Mouse (Mus musculus) hindbrain, embryonic 12.5 days (tissue): ENCODE data around the gene Cx3cr1. TPM values are rescaled to one million over a fixed set of nuclear protein-coding genes. Genes with fewer than 3 reads are reported as not detected.

Experiments
- ATAC-seq: fragments of 200-750 bp; cut with Nextera tagmentation; 2 replicates; pipeline ENCODE4 v1.8.0; 2017; ENCODE audit warnings: moderate TSS enrichment; ENCODE audit not compliant: low FRiP score
- H3K27ac ChIP-seq: fragments of 300-500 bp; sonication (generic); 2 replicates; pipeline ENCODE4 v1.5.1; 2016; ENCODE audit warnings: mild to moderate bottlenecking
- H3K27me3 ChIP-seq: fragments of 300-500 bp; sonication (generic); 2 replicates; pipeline ENCODE4 v1.6.1; 2016; ENCODE audit warnings: mild to moderate bottlenecking
- H3K36me3 ChIP-seq: fragments of 300-500 bp; sonication (generic); 2 replicates; pipeline ENCODE4 v1.6.1; 2016; ENCODE audit warnings: mild to moderate bottlenecking
- H3K4me1 ChIP-seq: fragments of 300-500 bp; sonication (generic); 2 replicates; pipeline ENCODE4 v1.6.1; 2016
- H3K4me2 ChIP-seq: fragments of 300-500 bp; sonication (generic); replicated peaks from 2 replicates; pipeline ENCODE4 v1.6.1; 2016; ENCODE audit warnings: mild to moderate bottlenecking
- H3K4me3 ChIP-seq: fragments of 300-500 bp; sonication (generic); 2 replicates; pipeline ENCODE4 v1.5.1; 2016; ENCODE audit warnings: mild to moderate bottlenecking
- H3K9ac ChIP-seq: fragments of 300-500 bp; sonication (generic); 2 replicates; pipeline ENCODE4 v1.6.1; 2016; ENCODE audit warnings: mild to moderate bottlenecking, moderate library complexity
- H3K9me3 ChIP-seq: fragments of 300-500 bp; sonication (generic); replicated peaks from 2 replicates; pipeline ENCODE4 v1.6.1; 2016; ENCODE audit warnings: mild to moderate bottlenecking
- WGBS: fragments of 180-500 bp; shearing (Covaris S2); methylation state at CpG from one replicate; pipeline ENCODE4 v1.1.7; 2016; 5-methylcytosine and 5-hydroxymethylcytosine counted together
- polyA plus RNA-seq: library from polyadenylated mRNA; unstranded; fragments of >200 nt; fragmentation: Nextera tagmentation; extraction: Ambion mirVana; gene quantifications from 2 replicates; pipeline ENCODE4 v1.2.1, GENCODE M21; 2016

Cx3cr1 gene
- polyA plus RNA-seq, 1 experiment from 2014 or later, result 7.5 TPM

GRCm38 (mm10) chr9:120002893-120003292 lies 66.8 kb downstream of the Cx3cr1 start:
- Histone ChIP-seq H3K9me3 (no peaks in the 10 kb centered on the region), H3K27me3 (peaks cover 7% of the 10 kb centered on the region; the same call in 1 of the 2 replicates), H3K9ac (no peak overlapping the region), H3K4me2 (no peak overlapping the region), H3K27ac (no peak overlapping the region), H3K36me3 (no peaks in the 10 kb centered on the region), H3K4me1 (peaks cover 8% of the 10 kb centered on the region; the same call in 1 of the 2 replicates), H3K4me3 (no peak overlapping the region)
- no peak for ATAC-seq
- WGBS, result 76% methylated on average over 5 of the region's 5 CpGs

DNA sequence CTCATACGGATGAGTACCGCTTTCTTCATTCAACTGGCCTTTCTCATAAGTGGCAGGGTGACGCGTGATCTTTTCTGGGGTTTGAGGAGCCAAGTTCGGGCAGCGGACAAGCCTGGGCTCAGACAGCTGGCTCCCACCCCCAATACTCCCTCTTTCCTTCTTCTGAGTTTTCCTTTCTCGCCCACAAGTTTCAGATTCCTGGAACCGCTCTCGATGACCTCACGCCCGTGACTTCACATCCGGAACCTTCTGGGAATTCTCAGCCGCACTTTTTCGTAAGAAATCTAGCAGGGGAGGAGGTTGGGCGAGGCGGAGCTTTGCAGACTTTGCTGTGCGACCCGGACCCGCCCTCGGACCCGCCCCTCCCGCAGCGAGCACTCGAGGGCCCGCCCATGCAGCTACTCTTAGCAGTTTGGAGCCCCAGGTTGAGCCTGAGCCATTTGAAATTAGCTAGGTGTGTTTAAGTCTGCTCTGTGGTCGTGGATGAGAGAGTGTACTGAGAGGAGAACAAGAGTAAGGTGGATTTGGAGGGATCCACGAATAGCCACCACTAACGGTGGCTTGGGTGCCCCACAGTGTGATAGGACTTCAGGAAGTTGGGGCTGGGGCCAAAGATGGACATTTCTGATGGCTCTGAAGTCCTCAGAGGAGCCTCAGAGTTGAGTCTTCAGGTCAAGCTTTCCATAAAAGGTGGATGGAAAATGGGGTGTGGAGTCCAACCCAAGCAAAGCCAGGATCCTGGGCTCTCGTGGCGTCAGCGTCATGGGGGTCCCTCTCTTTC lies 67.5 kb downstream of the Cx3cr1 start:
- peak; percentile 66; the same call in 1 of the 2 replicates for ATAC-seq
- 10% methylated on average over 31 of the region's 31 CpGs for WGBS
- peaks cover 7% of the 10 kb centered on the region; the same call in 1 of the 2 replicates for H3K27me3 ChIP-seq
- H3K9me3 ChIP-seq, result no peaks in the 10 kb centered on the region
- peaks cover 8% of the 10 kb centered on the region; the same call in 1 of the 2 replicates for H3K4me1 ChIP-seq
- H3K4me3 ChIP-seq, result peak overlapping the region; percentile 27
- H3K9ac ChIP-seq, result peak overlapping the region; percentile 49
- no peaks in the 10 kb centered on the region for H3K36me3 ChIP-seq
- peak overlapping the region; percentile 55 for H3K4me2 ChIP-seq
- no peak overlapping the region for H3K27ac ChIP-seq

DNA sequence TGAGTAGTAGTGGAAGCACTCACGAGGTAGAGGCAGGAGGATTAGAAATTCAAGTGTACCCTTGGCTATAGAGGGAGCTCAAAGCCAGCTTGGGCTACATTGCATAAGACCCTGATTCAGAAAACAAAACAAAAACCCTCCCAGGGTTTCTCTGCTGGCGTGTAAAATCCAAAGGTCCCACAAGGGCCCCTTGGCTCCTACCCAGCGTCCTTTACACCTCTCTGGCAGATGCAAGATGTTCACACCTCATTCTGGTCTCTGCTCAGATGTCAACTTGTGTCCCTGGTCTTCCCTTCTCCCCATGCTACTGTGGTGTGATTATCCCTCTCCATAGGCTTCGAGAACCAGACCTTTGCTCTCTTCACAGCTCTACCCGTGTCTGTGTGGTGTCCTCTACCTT lies 68.9 kb downstream of the Cx3cr1 start:
- Histone ChIP-seq H3K9ac (no peak overlapping the region), H3K4me1 (peaks cover 8% of the 10 kb centered on the region; the same call in 1 of the 2 replicates), H3K27ac (no peak overlapping the region), H3K4me3 (no peak overlapping the region), H3K27me3 (peaks cover 7% of the 10 kb centered on the region; the same call in 1 of the 2 replicates), H3K36me3 (no peaks in the 10 kb centered on the region), H3K4me2 (no peak overlapping the region), H3K9me3 (no peaks in the 10 kb centered on the region)
- ATAC-seq, result no peak
- 80% methylated on average over 5 of the region's 5 CpGs for WGBS

- Histone ChIP-seq H3K4me1 (peaks cover 8% of the 10 kb centered on the region; the same call in 1 of the 2 replicates), H3K27ac (no peak overlapping the region), H3K9me3 (no peaks in the 10 kb centered on the region), H3K4me2 (no peak overlapping the region), H3K36me3 (no peaks in the 10 kb centered on the region), H3K27me3 (peaks cover 7% of the 10 kb centered on the region; the same call in 1 of the 2 replicates), H3K9ac (no peak overlapping the region), H3K4me3 (no peak overlapping the region)
- WGBS, result 84% methylated on average over 6 of the region's 6 CpGs
- ATAC-seq, result no peak
These were observed 70.0 kb downstream of the Cx3cr1 start for GRCm38 (mm10) chr9:119999636-120000035.

GRCm38 (mm10) chr9:119998776-119999175 lies 70.9 kb downstream of the Cx3cr1 start:
- H3K27ac ChIP-seq, result no peak overlapping the region
- no peaks in the 10 kb centered on the region for H3K9me3 ChIP-seq
- peaks cover 8% of the 10 kb centered on the region; the same call in 1 of the 2 replicates for H3K4me1 ChIP-seq
- 75% methylated on average over 1 of the region's 1 CpGs for WGBS
- ATAC-seq, result no peak
- H3K36me3 ChIP-seq, result no peaks in the 10 kb centered on the region
- no peak overlapping the region for H3K4me2 ChIP-seq
- peaks cover 3% of the 10 kb centered on the region; the same call in 1 of the 2 replicates for H3K27me3 ChIP-seq
- H3K9ac ChIP-seq, result no peak overlapping the region
- H3K4me3 ChIP-seq, result no peak overlapping the region

DNA sequence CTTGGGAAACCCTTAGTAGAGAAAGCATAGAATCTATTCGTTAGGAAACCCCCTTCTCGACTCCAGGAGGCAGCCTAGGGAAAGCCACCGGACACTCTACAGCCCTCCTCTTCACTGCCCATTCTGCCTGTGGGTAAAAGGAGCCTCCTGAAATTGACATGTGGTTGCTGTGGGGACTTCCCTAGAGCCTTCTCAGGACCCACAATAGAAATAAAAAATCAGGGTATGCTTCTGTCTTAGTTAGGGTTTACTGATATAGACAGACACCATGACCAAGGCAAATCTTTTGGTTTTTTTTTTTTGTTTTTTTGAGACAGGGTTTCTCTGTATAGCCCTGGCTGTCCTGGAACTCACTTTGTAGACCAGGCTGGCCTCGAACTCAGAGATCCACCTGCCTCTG lies 73.6 kb downstream of the Cx3cr1 start:
- Histone ChIP-seq H3K4me3 (no peak overlapping the region), H3K9me3 (no peaks in the 10 kb centered on the region)

GRCm38 (mm10) chr9:119994207-119994606 lies 75.5 kb downstream of the Cx3cr1 start:
- Histone ChIP-seq H3K27ac (no peak overlapping the region), H3K27me3 (no peaks in the 10 kb centered on the region; the same call in 1 of the 2 replicates), H3K4me3 (no peak overlapping the region), H3K4me1 (no peaks in the 10 kb centered on the region), H3K36me3 (no peaks in the 10 kb centered on the region), H3K9ac (no peak overlapping the region), H3K4me2 (no peak overlapping the region), H3K9me3 (no peaks in the 10 kb centered on the region)
- ATAC-seq, result no peak
- 73% methylated on average over 7 of the region's 7 CpGs for WGBS

More for the DNA sequence above, 73.6 kb downstream of the Cx3cr1 start:
- H3K9ac ChIP-seq, result no peak overlapping the region
- WGBS, result 86% methylated on average over 4 of the region's 4 CpGs
- H3K27ac ChIP-seq, result no peak overlapping the region
- ATAC-seq, result no peak
- no peaks in the 10 kb centered on the region for H3K36me3 ChIP-seq
- peaks cover 3% of the 10 kb centered on the region; the same call in 1 of the 2 replicates for H3K27me3 ChIP-seq
- H3K4me2 ChIP-seq, result no peak overlapping the region
- no peaks in the 10 kb centered on the region for H3K4me1 ChIP-seq

DNA sequence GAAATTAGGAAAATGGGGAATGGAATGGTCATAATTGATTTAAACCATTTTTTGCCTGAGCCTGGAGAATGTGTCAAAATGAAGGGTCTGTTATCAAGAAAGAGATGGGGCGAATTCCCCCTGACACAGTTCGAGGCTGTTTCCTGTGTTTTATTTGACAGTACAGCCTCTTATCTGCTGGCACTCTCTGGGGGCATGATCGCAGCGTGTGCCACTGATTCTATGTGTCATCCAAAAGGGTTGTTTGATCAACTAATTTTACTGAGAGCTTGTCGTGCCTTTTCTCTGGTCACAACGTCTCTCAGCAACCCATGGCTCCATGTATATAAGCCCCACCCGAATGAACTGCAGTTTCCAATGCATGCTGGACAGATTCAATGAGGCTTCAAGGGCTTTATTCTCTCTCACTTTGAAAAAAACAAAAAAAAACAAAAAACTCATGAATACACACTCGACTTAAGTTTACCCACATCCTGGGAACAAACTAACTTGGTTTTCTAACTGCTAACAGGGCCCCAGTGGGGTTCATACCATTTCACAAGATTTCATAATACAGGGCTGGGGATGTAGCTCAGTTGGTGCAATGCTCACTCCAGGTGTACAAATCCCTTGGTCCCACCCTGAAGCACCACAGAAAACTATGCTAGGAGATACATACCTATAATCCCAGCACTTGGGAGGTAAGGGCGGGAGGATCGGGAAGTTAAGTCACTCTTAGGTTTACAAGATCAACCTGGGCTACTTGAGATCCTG lies 76.4 kb downstream of the Cx3cr1 start:
- H3K4me3 ChIP-seq, result no peak overlapping the region
- no peak overlapping the region for H3K4me2 ChIP-seq
- no peaks in the 10 kb centered on the region for H3K36me3 ChIP-seq
- no peak overlapping the region for H3K27ac ChIP-seq
- ATAC-seq, result no peak
- no peak overlapping the region for H3K9ac ChIP-seq
- no peaks in the 10 kb centered on the region for H3K4me1 ChIP-seq
- H3K9me3 ChIP-seq, result no peaks in the 10 kb centered on the region
- no peaks in the 10 kb centered on the region; the same call in 1 of the 2 replicates for H3K27me3 ChIP-seq
- 73% methylated on average over 10 of the region's 10 CpGs for WGBS

DNA sequence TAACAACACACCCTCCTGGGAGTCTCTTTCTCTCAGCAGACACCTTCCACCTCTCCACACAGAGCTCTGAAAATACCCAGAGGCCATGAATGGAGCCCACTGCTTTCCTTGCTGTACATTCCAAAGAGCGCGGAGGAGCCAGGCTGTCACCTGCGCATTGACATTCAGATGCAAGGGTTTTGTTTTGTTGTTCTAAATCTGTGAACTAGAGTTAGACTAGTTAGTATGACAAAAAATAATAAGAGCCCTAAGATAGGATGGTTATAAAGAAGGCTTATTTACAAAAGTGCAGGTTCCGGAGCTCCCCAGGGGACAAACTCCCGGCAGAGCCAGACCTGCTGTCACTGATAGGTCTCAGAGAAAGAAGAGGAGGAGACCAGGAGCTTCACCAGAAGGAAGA lies 78.4 kb downstream of the Cx3cr1 start:
- Histone ChIP-seq H3K27me3 (no peaks in the 10 kb centered on the region; the same call in 1 of the 2 replicates), H3K9ac (no peak overlapping the region), H3K4me2 (no peak overlapping the region), H3K27ac (no peak overlapping the region), H3K4me1 (no peaks in the 10 kb centered on the region), H3K4me3 (no peak overlapping the region), H3K9me3 (no peaks in the 10 kb centered on the region), H3K36me3 (no peaks in the 10 kb centered on the region)
- ATAC-seq, result no peak
- 19% methylated on average over 5 of the region's 5 CpGs for WGBS

GRCm38 (mm10) chr9:119988304-119988703 lies 81.4 kb downstream of the Cx3cr1 start:
- Histone ChIP-seq H3K27me3 (peaks cover 12% of the 10 kb centered on the region), H3K9ac (no peak overlapping the region), H3K4me3 (no peak overlapping the region), H3K27ac (no peak overlapping the region), H3K4me2 (no peak overlapping the region), H3K9me3 (no peaks in the 10 kb centered on the region), H3K36me3 (no peaks in the 10 kb centered on the region), H3K4me1 (peaks cover 12% of the 10 kb centered on the region)
- ATAC-seq, result no peak
- 50% methylated on average over 7 of the region's 7 CpGs for WGBS

DNA sequence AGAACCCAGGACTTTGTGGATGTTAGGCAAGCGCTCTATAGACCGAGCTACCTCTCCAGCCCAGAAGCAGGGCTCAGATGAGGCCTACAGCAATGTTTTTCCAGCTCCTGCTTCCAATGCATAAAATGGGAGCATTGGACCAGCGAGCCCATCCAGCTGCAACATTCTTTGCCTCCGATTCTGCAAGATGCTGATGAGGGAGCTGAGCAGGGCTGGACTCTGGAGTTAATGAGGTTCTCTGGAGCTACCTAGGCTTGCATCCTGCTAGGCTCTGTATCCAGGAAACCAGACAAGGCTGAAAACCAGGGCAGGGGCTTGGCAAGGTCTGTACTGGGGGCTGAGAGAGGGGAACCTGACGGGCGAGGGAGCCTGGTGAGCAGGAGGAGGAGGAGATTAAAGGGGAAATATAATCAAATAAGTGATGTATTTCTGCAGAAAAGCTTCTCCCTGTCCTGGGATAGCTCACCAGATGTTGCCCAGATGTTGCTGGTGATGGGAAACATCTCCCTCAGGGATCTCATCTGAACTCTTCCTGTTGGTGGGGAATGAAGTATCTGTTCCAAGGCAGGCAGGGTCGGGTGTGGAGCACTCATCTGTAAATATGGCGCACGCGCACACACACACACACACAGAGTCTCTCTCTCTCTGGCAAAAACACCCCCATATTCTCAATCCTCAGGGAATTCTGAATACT lies 83.7 kb downstream of the Cx3cr1 start:
- H3K27me3 ChIP-seq, result peaks cover 24% of the 10 kb centered on the region
- WGBS, result 72% methylated on average over 10 of the region's 10 CpGs

More for the DNA sequence above, 83.7 kb downstream of the Cx3cr1 start:
- Histone ChIP-seq H3K4me3 (no peak overlapping the region), H3K4me2 (no peak overlapping the region), H3K4me1 (peaks cover 35% of the 10 kb centered on the region), H3K27ac (0 out of 2 replicates have a peak overlapping the region, but pooled peaks have one; percentile 12), H3K36me3 (no peaks in the 10 kb centered on the region), H3K9me3 (no peaks in the 10 kb centered on the region), H3K9ac (peak overlapping the region; percentile 43; the same call in 1 of the 2 replicates)
- no peak for ATAC-seq
